Mouse (Mus musculus) liver, adult 2 months (tissue): ENCODE measurements at regions not wholly inside any gene's neighbourhood (a gene's known extent, or its start where the extent isn't known, plus 50 kb on each side); places are given as distances from the start of the nearest gene placed in this dataset.
"Not testable (repeated sequence)": the region's sequence is repeated elsewhere in the genome, so short reads cannot be mapped to it uniquely, and the experiment has no call there.

Experiments used
- DNase-seq: peaks from one replicate; pipeline ENCODE4 v3.0.0-alpha.2; 2011; ENCODE audit warnings: low read depth, low spot score; ENCODE audit errors: extremely low read depth
- H3K27ac ChIP-seq: fragments of 200-500 bp; replicated peaks from 2 replicates; pipeline ENCODE4 v1.5.1; 2012; ENCODE audit warnings: low read depth, mild to moderate bottlenecking, control low read depth, inconsistent platforms, low read length; ENCODE audit not compliant: insufficient read depth
- H3K27me3 ChIP-seq: fragments of 200-500 bp; 2 replicates; pipeline ENCODE4 v1.6.1; 2012; ENCODE audit warnings: mild to moderate bottlenecking, moderate library complexity, low read length, inconsistent platforms; ENCODE audit not compliant: control insufficient read depth, insufficient read depth
- H3K36me3 ChIP-seq: fragments of 200-500 bp; 2 replicates; pipeline ENCODE4 v1.6.1; 2012; ENCODE audit warnings: low read length, inconsistent platforms; ENCODE audit not compliant: control insufficient read depth, insufficient read depth
- H3K4me1 ChIP-seq: fragments of 200-500 bp; 2 replicates; pipeline ENCODE4 v1.6.1; 2011; ENCODE audit warnings: low read length; ENCODE audit not compliant: control insufficient read depth, insufficient read depth
- H3K4me3 ChIP-seq: fragments of 200-500 bp; 2 replicates; pipeline ENCODE4 v1.5.1; 2011; ENCODE audit warnings: low read depth, mild to moderate bottlenecking, control low read depth, low read length, moderate library complexity; ENCODE audit not compliant: insufficient read depth
- H3K79me2 ChIP-seq: fragments of 200-500 bp; 2 replicates; pipeline ENCODE4 v1.6.1; 2012; ENCODE audit warnings: inconsistent platforms, mild to moderate bottlenecking, low read length, moderate library complexity; ENCODE audit not compliant: control insufficient read depth, insufficient read depth
- H3K9ac ChIP-seq: fragments of 200-500 bp; 2 replicates; pipeline ENCODE4 v1.6.1; 2012; ENCODE audit warnings: low read depth, mild to moderate bottlenecking, control low read depth, inconsistent platforms, low read length
- CTCF ChIP-seq: fragments of 200-500 bp; IDR thresholded peaks from 2 replicates; pipeline ENCODE4 v1.5.1; 2011; ENCODE audit warnings: low read depth, low read length, control low read depth
- POLR2A ChIP-seq: fragments of 200-500 bp; IDR thresholded peaks from 2 replicates; pipeline ENCODE4 v1.6.1; 2011; ENCODE audit warnings: low read length, control low read depth; ENCODE audit not compliant: insufficient read depth; ENCODE audit errors: extremely low read depth
- WGBS: fragments of 180-500 bp; shearing (Covaris S2); methylation state at CpG from one replicate; pipeline ENCODE4 v1.1.7; 2018; 5-methylcytosine and 5-hydroxymethylcytosine counted together

GRCm38 (mm10) chr12:8087958-8088357 is 110.5 kb downstream of the Apob start:
- 78% methylated on average over 1 of the region's 3 CpGs for WGBS
- Histone ChIP-seq H3K79me2 (no peaks in the 10 kb centered on the region), H3K4me3 (no peak overlapping the region), H3K36me3 (no peaks in the 10 kb centered on the region), H3K27ac (no peak overlapping the region), H3K9ac (no peak overlapping the region), H3K4me1 (peaks cover 5% of the 10 kb centered on the region), H3K27me3 (no peaks in the 10 kb centered on the region)
- DNase-seq, result no peak
- no peak for TF ChIP-seq POLR2A
- no peak for TF ChIP-seq CTCF

GRCm38 (mm10) chr12:8089423-8090278 is 112.2 kb downstream of the Apob start:
- Histone ChIP-seq H3K36me3 (no peaks in the 10 kb centered on the region), H3K27me3 (no peaks in the 10 kb centered on the region), H3K9ac (peak overlapping the region; percentile 15; the same call in 1 of the 2 replicates), H3K4me3 (no peak overlapping the region), H3K79me2 (no peaks in the 10 kb centered on the region), H3K4me1 (peaks cover 5% of the 10 kb centered on the region), H3K27ac (peak overlapping the region; percentile 73)
- peak; percentile 78 for DNase-seq
- TF ChIP-seq POLR2A, result no peak
- no peak for TF ChIP-seq CTCF
- WGBS, result 43% methylated on average over 8 of the region's 8 CpGs

GRCm38 (mm10) chr12:8090279-8090626 is 112.8 kb downstream of the Apob start:
- peak overlapping the region; percentile 73 for H3K27ac ChIP-seq
- no peaks in the 10 kb centered on the region for H3K27me3 ChIP-seq
- WGBS, result 23% methylated on average over 2 of the region's 2 CpGs
- no peak for TF ChIP-seq CTCF
- TF ChIP-seq POLR2A, result no peak
- H3K4me3 ChIP-seq, result no peak overlapping the region
- H3K9ac ChIP-seq, result peak overlapping the region; percentile 15; the same call in 1 of the 2 replicates
- H3K79me2 ChIP-seq, result no peaks in the 10 kb centered on the region
- no peaks in the 10 kb centered on the region for H3K36me3 ChIP-seq
- DNase-seq, result no peak
- peaks cover 5% of the 10 kb centered on the region for H3K4me1 ChIP-seq

- Histone ChIP-seq H3K27ac (no peak overlapping the region), H3K4me3 (no peak overlapping the region), H3K4me1 (peaks cover 5% of the 10 kb centered on the region), H3K79me2 (no peaks in the 10 kb centered on the region), H3K27me3 (no peaks in the 10 kb centered on the region), H3K36me3 (no peaks in the 10 kb centered on the region), H3K9ac (no peak overlapping the region)
- WGBS, result 80% methylated on average over 1 of the region's 1 CpGs
- no peak for DNase-seq
- TF ChIP-seq CTCF (no peak), POLR2A (no peak)
Observed at GRCm38 (mm10) chr12:8093437-8093836, 114.5 kb upstream of the Ldah start.

GRCm38 (mm10) chr12:8095946-8096345 is 112.0 kb upstream of the Ldah start:
- Histone ChIP-seq H3K27me3 (no peaks in the 10 kb centered on the region), H3K4me3 (no peak overlapping the region), H3K4me1 (no peaks in the 10 kb centered on the region), H3K27ac (no peak overlapping the region), H3K36me3 (no peaks in the 10 kb centered on the region), H3K9ac (no peak overlapping the region), H3K79me2 (no peaks in the 10 kb centered on the region)
- TF ChIP-seq POLR2A, result no peak
- TF ChIP-seq CTCF, result no peak
- WGBS, result 52% methylated on average over 2 of the region's 2 CpGs
- no peak for DNase-seq

- not testable (repeated sequence) for DNase-seq, H3K9ac ChIP-seq, H3K79me2 ChIP-seq, H3K27me3 ChIP-seq, H3K27ac ChIP-seq, H3K4me1 ChIP-seq, H3K4me3 ChIP-seq, H3K36me3 ChIP-seq
- WGBS, result 58% methylated on average over 2 of the region's 2 CpGs
Observed at GRCm38 (mm10) chr12:8098395-8098794, 109.5 kb upstream of the Ldah start.
